Mouse (Mus musculus): Measurements from ENCODE around the gene Dscam.

- no peak for TF ChIP-seq CTCF (IDR thresholded peaks at IDR 0.05; ENCODE audit: low read depth, low read length)
- no peak for TF ChIP-seq EP300 (IDR thresholded peaks at IDR 0.05; ENCODE audit: insufficient read depth, low read depth, low read length)
Measured at GRCm38 (mm10) chr16:96552680-96553079, 617.9 kb downstream of the Dscam start.
